Mouse (Mus musculus) limb, embryonic 14.5 days (tissue): ENCODE measurements at regions not wholly inside any gene's neighbourhood (a gene's known extent, or its start where the extent isn't known, plus 50 kb on each side); places are given as distances from the start of the nearest gene placed in this dataset.

Experiments
- ATAC-seq: fragments of 200-750 bp; cut with Nextera tagmentation; 2 replicates; pipeline ENCODE4 v1.8.0; 2017; ENCODE audit warnings: low read depth, moderate number of reproducible peaks, moderate TSS enrichment; ENCODE audit not compliant: low FRiP score
- DNase-seq: peaks from one replicate; pipeline ENCODE4 v3.0.0-alpha.2; 2015; ENCODE audit warnings: low spot score
- H3K27ac ChIP-seq: fragments of 300-500 bp; sonication (generic); replicated peaks from 2 replicates; pipeline ENCODE4 v1.5.1; 2014; ENCODE audit warnings: low read depth, mild to moderate bottlenecking, low read length, moderate library complexity, mixed read lengths
- H3K27me3 ChIP-seq: fragments of 300-500 bp; sonication (generic); 2 replicates; pipeline ENCODE4 v1.6.1; 2014; ENCODE audit warnings: low read length, mixed read lengths; ENCODE audit not compliant: control insufficient read depth, insufficient read depth
- H3K36me3 ChIP-seq: fragments of 300-500 bp; sonication (generic); 2 replicates; pipeline ENCODE4 v1.6.1; 2014; ENCODE audit warnings: mild to moderate bottlenecking, low read length, moderate library complexity, mixed read lengths; ENCODE audit not compliant: control insufficient read depth, insufficient read depth
- H3K4me1 ChIP-seq: fragments of 300-500 bp; sonication (generic); 2 replicates; pipeline ENCODE4 v1.6.1; 2014; ENCODE audit warnings: antibody characterized with exemption, low read length, mixed read lengths; ENCODE audit not compliant: control insufficient read depth, insufficient read depth
- H3K4me2 ChIP-seq: fragments of 300-500 bp; sonication (generic); replicated peaks from 2 replicates; pipeline ENCODE4 v1.6.1; 2014; ENCODE audit warnings: low read depth, mild to moderate bottlenecking, low read length, moderate library complexity; ENCODE audit not compliant: severe bottlenecking
- H3K4me3 ChIP-seq: fragments of 300-500 bp; sonication (generic); replicated peaks from 2 replicates; pipeline ENCODE4 v1.5.1; 2014; ENCODE audit warnings: low read length
- H3K9ac ChIP-seq: fragments of 300-500 bp; sonication (generic); 2 replicates; pipeline ENCODE4 v1.6.1; 2014; ENCODE audit warnings: mild to moderate bottlenecking, low read depth, low read length, moderate library complexity; ENCODE audit not compliant: severe bottlenecking
- H3K9me3 ChIP-seq: fragments of 300-500 bp; sonication (generic); 2 replicates; pipeline ENCODE4 v1.6.1; 2016; ENCODE audit warnings: low read length; ENCODE audit not compliant: control insufficient read depth
- POLR2A ChIP-seq: fragments of 200-500 bp; IDR thresholded peaks from 2 replicates; pipeline ENCODE4 v1.8.0; 2012; ENCODE audit warnings: inconsistent platforms, mild to moderate bottlenecking, moderate library complexity, borderline replicate concordance; ENCODE audit not compliant: insufficient read depth, insufficient read length; ENCODE audit errors: extremely low read depth
- WGBS: fragments of 180-500 bp; shearing (Covaris S2); extraction: QIAGEN DNeasy Blood & Tissue Kit; methylation state at CpG from one replicate; pipeline ENCODE4 v1.1.7; 2014; 5-methylcytosine and 5-hydroxymethylcytosine counted together

- H3K4me2 ChIP-seq: no peak overlapping the region
- H3K4me1 ChIP-seq: peaks cover 3% of the 10 kb centered on the region; the same call in 1 of the 2 replicates
- H3K27me3 ChIP-seq: no peaks in the 10 kb centered on the region
- 39% methylated on average over 8 of the region's 8 CpGs for WGBS
- no peak for TF ChIP-seq POLR2A
- no peak overlapping the region for H3K4me3 ChIP-seq
- H3K27ac ChIP-seq: no peak overlapping the region
- no peak for ATAC-seq
- no peaks in the 10 kb centered on the region for H3K9me3 ChIP-seq
- H3K9ac ChIP-seq: no peak overlapping the region
- DNase-seq: no peak
- H3K36me3 ChIP-seq: no peaks in the 10 kb centered on the region
Observed at GRCm38 (mm10) chr5:67539591-67540238, 68.0 kb upstream of the Shisa3 start.

GRCm38 (mm10) chr5:67541867-67542266 is 65.8 kb upstream of the Shisa3 start:
- H3K9me3 ChIP-seq: 0 out of 2 replicates have a peak, but pooled peaks cover 6% of the 10 kb centered on the region
- no peaks in the 10 kb centered on the region for H3K27me3 ChIP-seq
- DNase-seq: no peak
- TF ChIP-seq POLR2A: no peak
- 88% methylated on average over 3 of the region's 3 CpGs for WGBS
- peaks cover 3% of the 10 kb centered on the region; the same call in 1 of the 2 replicates for H3K4me1 ChIP-seq
- H3K27ac ChIP-seq: no peak overlapping the region
- H3K4me2 ChIP-seq: no peak overlapping the region
- ATAC-seq: no peak
- H3K4me3 ChIP-seq: no peak overlapping the region
- no peaks in the 10 kb centered on the region for H3K36me3 ChIP-seq
- no peak overlapping the region for H3K9ac ChIP-seq

- no peaks in the 10 kb centered on the region for H3K27me3 ChIP-seq
- 29% methylated on average over 9 of the region's 9 CpGs for WGBS
- 0 out of 2 replicates have a peak, but pooled peaks cover 6% of the 10 kb centered on the region for H3K9me3 ChIP-seq
- no peak overlapping the region for H3K4me2 ChIP-seq
- no peak for DNase-seq
- no peak overlapping the region for H3K4me3 ChIP-seq
- H3K27ac ChIP-seq: no peak overlapping the region
- no peak overlapping the region for H3K9ac ChIP-seq
- no peak for TF ChIP-seq POLR2A
- no peak for ATAC-seq
- H3K36me3 ChIP-seq: no peaks in the 10 kb centered on the region
- H3K4me1 ChIP-seq: no peaks in the 10 kb centered on the region; the same call in 1 of the 2 replicates
Observed at GRCm38 (mm10) chr5:67544028-67544589, 63.6 kb upstream of the Shisa3 start.

- ATAC-seq (no peak), DNase-seq (no peak)
- H3K4me3 ChIP-seq: no peak overlapping the region
- no peak overlapping the region for H3K27ac ChIP-seq
- TF ChIP-seq POLR2A: no peak
- no peak overlapping the region for H3K9ac ChIP-seq
- H3K4me2 ChIP-seq: no peak overlapping the region
- 0 out of 2 replicates have a peak, but pooled peaks cover 6% of the 10 kb centered on the region for H3K9me3 ChIP-seq
- peaks cover 9% of the 10 kb centered on the region; the same call in 1 of the 2 replicates for H3K4me1 ChIP-seq
- H3K36me3 ChIP-seq: no peaks in the 10 kb centered on the region
- no peaks in the 10 kb centered on the region for H3K27me3 ChIP-seq
- WGBS: 92% methylated on average over 6 of the region's 6 CpGs
Observed at GRCm38 (mm10) chr5:67550257-67550656, 57.4 kb upstream of the Shisa3 start.

- TF ChIP-seq POLR2A: no peak
- Histone ChIP-seq H3K4me1 (peaks cover 9% of the 10 kb centered on the region; the same call in 1 of the 2 replicates), H3K36me3 (no peaks in the 10 kb centered on the region), H3K4me3 (no peak overlapping the region), H3K9me3 (no peaks in the 10 kb centered on the region), H3K27me3 (no peaks in the 10 kb centered on the region), H3K4me2 (no peak overlapping the region), H3K9ac (no peak overlapping the region), H3K27ac (no peak overlapping the region)
- 45% methylated on average over 6 of the region's 6 CpGs for WGBS
- peak; percentile 69 for ATAC-seq
- peak; percentile 56 for DNase-seq
Observed at GRCm38 (mm10) chr5:67551668-67552390, 55.9 kb upstream of the Shisa3 start.
